Mouse (Mus musculus) E14TG2a.4 (cell line): ENCODE measurements around the gene Gramd1a.

Source experiments
- CTCF ChIP-seq: conservative IDR thresholded peaks from 2 replicates; pipeline ENCODE4 v1.5.1; 2014; ENCODE audit warnings: low read length
- NANOG ChIP-seq: IDR thresholded peaks from 2 replicates; pipeline ENCODE4 v1.6.1; 2014; ENCODE audit warnings: borderline replicate concordance, low read length, mixed read lengths
- POU5F1 ChIP-seq: IDR thresholded peaks from 2 replicates; pipeline ENCODE4 v1.6.1; 2014; ENCODE audit warnings: low read length, borderline replicate concordance

DNA sequence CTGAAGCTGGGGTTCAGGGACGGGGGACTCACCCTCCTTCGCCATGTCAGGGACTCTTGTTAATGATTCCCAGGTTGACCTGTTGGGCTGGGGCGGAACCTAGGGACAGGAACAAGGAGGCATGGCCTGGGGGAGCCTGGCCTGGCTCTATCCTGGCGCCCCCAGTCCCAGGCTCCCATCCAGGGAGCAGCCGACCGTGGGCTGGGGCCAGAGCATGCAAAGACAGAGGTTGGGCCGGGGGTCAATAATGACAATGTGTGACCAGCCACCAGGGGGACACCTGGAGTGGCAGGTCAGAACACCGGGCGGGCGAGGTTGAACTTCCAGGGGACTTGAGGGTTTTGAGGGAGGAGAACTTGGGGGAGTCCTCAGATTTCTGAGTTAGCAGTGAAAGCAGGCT lies 41.0 kb downstream of the Gramd1a start:
- TF ChIP-seq CTCF (peak; percentile 21), POU5F1 (no peak), NANOG (no peak)
